Mouse (Mus musculus) liver, postnatal 0 days (tissue): ENCODE measurements at regions not wholly inside any gene's neighbourhood (a gene's known extent, or its start where the extent isn't known, plus 50 kb on each side); places are given as distances from the start of the nearest gene placed in this dataset.
"Not testable (repeated sequence)": the region's sequence is repeated elsewhere in the genome, so short reads cannot be mapped to it uniquely, and the experiment has no call there.

Source experiments
- ATAC-seq: fragments of 200-750 bp; cut with Nextera tagmentation; 2 replicates; pipeline ENCODE4 v1.8.0; 2017; ENCODE audit warnings: mild to moderate bottlenecking, moderate library complexity
- DNase-seq: peaks from one replicate; pipeline ENCODE4 v3.0.0-alpha.2; 2016
- H3K27ac ChIP-seq: fragments of 300-500 bp; sonication (generic); 2 replicates; pipeline ENCODE4 v1.5.1; 2014; ENCODE audit warnings: antibody characterized with exemption, moderate library complexity, mild to moderate bottlenecking, low read depth
- H3K27me3 ChIP-seq: fragments of 300-500 bp; sonication (generic); 2 replicates; pipeline ENCODE4 v1.6.1; 2014; ENCODE audit warnings: low read length, control low read depth, mixed read lengths; ENCODE audit not compliant: insufficient read depth
- H3K36me3 ChIP-seq: fragments of 300-500 bp; sonication (generic); replicated peaks from 2 replicates; pipeline ENCODE4 v1.6.1; 2014; ENCODE audit warnings: mild to moderate bottlenecking, control low read depth, low read length, moderate library complexity, mixed read lengths; ENCODE audit not compliant: insufficient read depth
- H3K4me1 ChIP-seq: fragments of 300-500 bp; sonication (generic); 2 replicates; pipeline ENCODE4 v1.6.1; 2014; ENCODE audit warnings: antibody characterized with exemption, mild to moderate bottlenecking, control low read depth; ENCODE audit not compliant: insufficient read depth
- H3K4me2 ChIP-seq: fragments of 300-500 bp; sonication (generic); 2 replicates; pipeline ENCODE4 v1.6.1; 2014; ENCODE audit warnings: low read depth, mild to moderate bottlenecking, low read length, moderate library complexity, mixed read lengths
- H3K4me3 ChIP-seq: fragments of 300-500 bp; sonication (generic); 2 replicates; pipeline ENCODE4 v1.5.1; 2014; ENCODE audit warnings: low read depth, low read length
- H3K9ac ChIP-seq: fragments of 300-500 bp; sonication (generic); replicated peaks from 2 replicates; pipeline ENCODE4 v1.6.1; 2014; ENCODE audit warnings: mild to moderate bottlenecking, moderate library complexity
- H3K9me3 ChIP-seq: fragments of 300-500 bp; sonication (generic); 2 replicates; pipeline ENCODE4 v1.6.1; 2016; ENCODE audit warnings: mild to moderate bottlenecking, control low read depth, low read length, mixed read lengths
- CTCF ChIP-seq: sonication (generic); IDR thresholded peaks from 2 replicates; pipeline ENCODE4 v1.5.1; 2016; ENCODE audit warnings: antibody characterized with exemption, low read depth
- EP300 ChIP-seq: IDR thresholded peaks from 2 replicates; pipeline ENCODE4 v1.6.1; 2016; ENCODE audit warnings: antibody characterized with exemption, low read depth, mild to moderate bottlenecking
- WGBS: fragments of 180-500 bp; shearing (Covaris S2); extraction: QIAGEN DNeasy Blood & Tissue Kit; methylation state at CpG from one replicate; pipeline ENCODE4 v1.1.7; 2014; ENCODE audit not compliant: insufficient replicate concordance; 5-methylcytosine and 5-hydroxymethylcytosine counted together

DNA sequence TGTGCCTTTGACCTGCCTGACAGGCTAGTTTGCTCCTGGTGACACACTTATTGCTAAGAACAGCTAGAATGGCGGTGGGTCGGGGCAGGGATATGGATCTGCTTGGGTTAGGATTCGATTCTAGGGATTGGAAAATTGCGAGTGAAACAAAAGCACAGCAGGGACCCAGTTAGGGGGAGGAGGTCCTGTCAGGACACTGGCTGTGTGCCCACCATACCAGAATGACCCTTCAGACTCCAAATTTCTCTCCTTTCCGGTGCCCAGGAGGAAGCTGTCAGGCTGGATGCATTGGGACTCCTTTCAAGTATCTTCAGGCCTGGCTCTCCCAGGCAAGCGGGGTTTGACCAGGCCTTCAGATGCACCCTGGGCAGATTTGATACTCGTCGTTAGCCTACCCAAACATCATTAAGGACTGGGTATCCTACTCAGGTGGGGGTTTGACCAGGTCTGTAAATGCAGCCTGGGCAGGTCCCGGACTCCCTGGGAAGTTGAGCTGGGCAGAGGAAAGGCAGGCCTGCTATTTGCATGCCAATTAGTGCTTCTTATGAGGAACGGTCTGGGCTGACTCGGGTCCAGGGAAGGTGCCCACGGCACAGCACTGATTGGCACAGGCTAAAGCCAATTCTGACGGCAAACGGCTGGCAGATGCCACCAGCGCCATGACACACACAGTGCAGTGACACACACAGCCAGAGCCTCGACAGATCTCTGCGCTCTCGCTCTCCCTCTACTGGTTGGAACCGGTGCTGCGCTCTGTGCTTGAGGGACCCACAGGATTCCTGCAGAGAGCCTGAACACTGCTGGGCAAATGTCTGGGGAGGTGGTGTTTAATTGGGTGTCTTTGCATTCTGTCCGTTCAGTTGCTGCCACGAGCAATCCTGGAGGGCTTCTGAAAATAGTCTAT, 403.3 kb downstream of the Ice1 start:
- no peaks in the 10 kb centered on the region for H3K4me1 ChIP-seq
- H3K4me3 ChIP-seq, result no peak overlapping the region
- no peaks in the 10 kb centered on the region for H3K36me3 ChIP-seq
- H3K9me3 ChIP-seq, result no peaks in the 10 kb centered on the region
- no peaks in the 10 kb centered on the region for H3K27me3 ChIP-seq
- TF ChIP-seq CTCF, result peak; percentile 82
- TF ChIP-seq EP300, result no peak
- no peak for ATAC-seq
- no peak overlapping the region for H3K9ac ChIP-seq
- 39% methylated on average over 22 of the region's 22 CpGs for WGBS
- DNase-seq, result peak; percentile 76
- H3K27ac ChIP-seq, result no peak overlapping the region
- no peak overlapping the region for H3K4me2 ChIP-seq

DNA sequence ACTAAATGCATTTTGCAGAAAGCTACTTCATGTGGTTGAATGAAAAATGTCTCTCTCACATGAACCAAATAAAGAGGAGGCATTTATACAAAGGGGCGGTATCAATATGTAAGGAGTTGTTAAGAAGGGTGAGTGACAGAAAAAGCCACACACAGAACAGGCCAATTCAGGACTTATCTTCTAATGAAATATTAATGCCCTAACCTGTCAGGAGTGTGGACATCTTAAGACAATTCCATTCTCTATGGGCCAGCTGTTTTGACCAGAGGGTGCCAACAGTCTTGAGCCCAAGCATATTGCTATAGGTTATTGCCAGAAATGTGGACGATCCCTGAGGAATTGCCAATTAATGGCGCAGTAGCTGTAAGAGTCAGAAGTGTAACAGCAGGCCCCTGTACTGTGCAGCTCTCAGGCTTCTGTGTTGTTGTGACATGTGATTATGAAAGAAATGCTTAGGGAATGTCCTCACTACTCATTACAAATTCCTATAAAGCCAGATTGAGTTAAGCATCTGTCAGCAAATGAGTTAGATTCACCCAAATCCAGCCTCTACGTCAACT, 393.8 kb downstream of the Ice1 start:
- Histone ChIP-seq H3K4me1 (no peaks in the 10 kb centered on the region), H3K4me3 (no peak overlapping the region), H3K27me3 (no peaks in the 10 kb centered on the region), H3K9me3 (no peaks in the 10 kb centered on the region), H3K9ac (no peak overlapping the region), H3K36me3 (no peaks in the 10 kb centered on the region), H3K27ac (no peak overlapping the region), H3K4me2 (no peak overlapping the region)
- 83% methylated on average over 4 of the region's 4 CpGs for WGBS
- ATAC-seq, result no peak
- no peak for DNase-seq
- TF ChIP-seq EP300, result no peak
- TF ChIP-seq CTCF, result no peak

DNA sequence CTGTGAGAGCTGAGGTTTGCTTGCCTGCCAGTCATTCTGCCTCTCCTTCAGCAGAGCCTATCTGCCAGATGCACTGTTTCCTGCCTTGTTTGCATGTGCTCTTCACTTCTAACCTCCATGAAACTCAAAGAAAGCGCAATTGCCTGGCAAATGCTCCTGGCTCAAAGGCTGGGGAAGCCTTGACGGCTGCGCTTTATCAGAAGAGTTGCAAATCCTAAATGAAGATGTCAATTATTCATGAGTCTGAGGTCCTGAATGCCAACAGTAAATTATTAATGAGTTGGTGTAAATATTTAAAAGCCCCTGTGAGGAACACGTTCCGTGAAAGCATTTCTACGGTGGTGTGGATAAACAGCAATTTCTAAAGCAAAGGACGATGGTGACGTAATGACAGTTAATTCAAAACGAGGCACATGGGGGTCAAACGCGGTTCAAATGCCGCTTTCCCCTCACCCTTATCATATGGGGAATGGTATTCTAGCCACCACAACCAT, 377.4 kb downstream of the Ice1 start:
- ATAC-seq, result no peak
- 49% methylated on average over 12 of the region's 12 CpGs for WGBS
- H3K4me2 ChIP-seq, result no peak overlapping the region
- TF ChIP-seq CTCF, result no peak
- no peak for TF ChIP-seq EP300
- no peaks in the 10 kb centered on the region for H3K4me1 ChIP-seq
- no peaks in the 10 kb centered on the region for H3K36me3 ChIP-seq
- H3K27me3 ChIP-seq, result no peaks in the 10 kb centered on the region
- no peaks in the 10 kb centered on the region for H3K9me3 ChIP-seq
- no peak overlapping the region for H3K27ac ChIP-seq
- no peak overlapping the region for H3K4me3 ChIP-seq
- no peak overlapping the region for H3K9ac ChIP-seq
- no peak for DNase-seq

DNA sequence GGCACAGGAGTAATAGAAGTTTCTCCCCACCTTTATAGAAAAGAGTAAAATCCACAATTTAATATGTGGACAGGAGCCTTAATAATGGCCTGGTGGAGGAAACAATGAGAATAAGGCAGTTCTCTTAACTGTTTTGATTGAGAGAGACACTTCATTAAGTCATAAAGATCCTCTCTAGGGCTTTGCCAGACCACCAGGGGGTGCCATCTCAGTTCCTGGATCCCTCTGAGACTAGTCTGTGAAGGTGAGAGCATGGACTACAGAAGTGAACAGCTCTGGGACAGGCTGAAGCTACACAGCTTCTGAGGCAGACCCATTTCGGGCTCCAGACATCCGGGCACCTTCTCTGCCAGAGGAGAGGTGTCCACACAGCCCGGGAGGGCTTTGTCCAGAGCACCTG, 373.8 kb downstream of the Ice1 start:
- no peak for DNase-seq
- no peak for ATAC-seq
- TF ChIP-seq CTCF (0 out of 2 replicates have a peak, but pooled peaks have one; percentile 20), EP300 (no peak)
- Histone ChIP-seq H3K4me1 (no peaks in the 10 kb centered on the region), H3K36me3 (no peaks in the 10 kb centered on the region), H3K27ac (no peak overlapping the region), H3K4me3 (no peak overlapping the region), H3K27me3 (no peaks in the 10 kb centered on the region), H3K9ac (no peak overlapping the region), H3K9me3 (no peaks in the 10 kb centered on the region), H3K4me2 (no peak overlapping the region)
- WGBS, result 78% methylated on average over 3 of the region's 3 CpGs

DNA sequence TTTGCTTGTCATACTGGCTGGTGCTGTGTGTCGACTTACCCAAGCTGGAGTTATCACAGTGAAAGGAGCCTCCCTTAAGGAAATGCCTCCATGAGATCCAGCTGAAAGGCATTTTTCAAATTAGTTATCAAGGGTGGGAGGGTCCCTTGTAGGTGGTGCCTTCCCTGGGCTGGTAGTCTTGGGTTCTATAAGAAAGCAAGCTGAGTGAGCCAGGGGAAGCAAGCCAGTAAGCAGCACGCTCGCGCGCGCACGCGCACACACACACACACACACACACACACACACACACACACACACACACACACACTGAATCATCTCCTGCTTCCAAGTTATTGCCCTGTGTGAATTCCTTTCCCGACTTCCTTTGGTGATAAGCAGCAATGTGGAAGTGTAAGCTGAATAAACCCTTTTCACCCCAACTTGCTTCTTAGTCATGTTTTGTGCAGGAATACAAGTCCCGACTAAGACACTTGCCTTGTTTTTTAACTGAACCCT, 360.5 kb downstream of the Ice1 start:
- not testable (repeated sequence) for H3K27me3 ChIP-seq, H3K9me3 ChIP-seq, H3K36me3 ChIP-seq, H3K4me2 ChIP-seq, H3K4me3 ChIP-seq, H3K4me1 ChIP-seq, H3K27ac ChIP-seq, H3K9ac ChIP-seq
- DNase-seq (peak; percentile 26), ATAC-seq (0 out of 2 replicates have a peak, but pooled peaks have one; percentile 19)
- 65% methylated on average over 10 of the region's 10 CpGs for WGBS

DNA sequence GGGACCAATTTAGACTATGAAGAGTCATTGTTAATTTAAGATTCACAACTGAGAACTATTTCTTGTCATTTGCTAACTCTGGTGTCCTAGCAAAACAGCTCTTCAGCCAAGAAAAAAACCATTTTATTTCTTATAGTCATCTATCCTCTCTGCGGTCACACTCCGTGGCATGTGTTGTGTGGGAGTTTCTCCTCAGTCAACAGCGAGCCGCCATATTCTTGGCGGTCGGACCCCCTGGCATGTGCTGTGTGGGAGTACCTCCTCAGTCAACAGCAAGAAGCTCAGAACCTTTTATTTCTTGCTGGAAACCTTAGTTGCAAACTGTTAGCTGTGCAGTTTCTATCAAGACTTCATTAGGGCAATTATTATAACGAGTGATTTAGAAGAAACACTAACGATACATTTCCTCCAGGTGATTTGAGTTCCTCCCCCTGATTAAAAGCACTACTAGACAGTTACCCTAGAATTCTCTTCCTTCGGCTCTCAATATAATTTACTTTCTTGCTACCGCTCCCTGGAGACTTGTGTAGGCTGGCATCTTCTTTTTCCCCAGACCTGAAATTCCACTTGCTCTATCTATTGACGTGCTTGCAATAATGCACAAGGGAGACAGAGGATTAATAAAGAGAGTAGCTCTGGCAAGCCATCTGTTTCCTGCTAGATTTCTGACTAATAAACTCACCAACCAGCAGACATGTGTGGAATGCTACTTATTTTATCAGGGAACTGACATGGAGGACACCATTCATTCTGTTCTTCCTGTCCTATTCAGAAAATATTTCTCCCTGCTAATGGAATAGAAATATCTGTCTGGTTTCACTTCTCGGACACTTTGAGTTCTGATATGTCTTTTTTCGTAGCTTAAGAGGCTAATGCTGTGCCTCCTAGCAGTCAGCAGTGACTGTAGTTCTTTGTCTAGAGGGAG, 359.5 kb downstream of the Ice1 start:
- no peak overlapping the region for H3K4me3 ChIP-seq
- peak; percentile 23; the same call in 1 of the 2 replicates for ATAC-seq
- H3K27me3 ChIP-seq, result no peaks in the 10 kb centered on the region
- no peaks in the 10 kb centered on the region for H3K4me1 ChIP-seq
- H3K9ac ChIP-seq, result no peak overlapping the region
- TF ChIP-seq EP300 (0 out of 2 replicates have a peak, but pooled peaks have one; percentile 16), CTCF (no peak)
- WGBS, result 71% methylated on average over 13 of the region's 13 CpGs
- H3K27ac ChIP-seq, result peak overlapping the region; percentile 44; the same call in 1 of the 2 replicates
- H3K9me3 ChIP-seq, result no peaks in the 10 kb centered on the region
- H3K4me2 ChIP-seq, result no peak overlapping the region
- no peak for DNase-seq
- H3K36me3 ChIP-seq, result no peaks in the 10 kb centered on the region
